Mouse (Mus musculus) left cerebral cortex, postnatal 10 days (tissue): ENCODE results near the gene Anxa5. TPM values are rescaled to one million over a fixed set of nuclear protein-coding genes. Genes with fewer than 3 reads are reported as not detected.

ENCODE experiments used
- DNase-seq, 2 experiments: peaks; one replicate each; pipeline ENCODE4 v3.0.0; 2021 to 2022; ENCODE audit warnings: low spot score in 2 of 2, mixed read lengths in 1 of 2; ENCODE audit errors: extremely low spot score in 1 of 2
- intact Hi-C: fragments of 180-260 bp; cut with DNase I; formaldehyde crosslinking; loops from one replicate; pipeline ENCODE4 v1.15.1; 2025
- total RNA-seq, 2 experiments: library from RNA; stranded (reverse); gene quantifications; 2 replicates each; pipeline ENCODE4 v1.2.3; 2021

Anxa5 gene
- total RNA-seq, 2 experiments from 2014 or later, result 32.6 to 35.1 TPM

DNA sequence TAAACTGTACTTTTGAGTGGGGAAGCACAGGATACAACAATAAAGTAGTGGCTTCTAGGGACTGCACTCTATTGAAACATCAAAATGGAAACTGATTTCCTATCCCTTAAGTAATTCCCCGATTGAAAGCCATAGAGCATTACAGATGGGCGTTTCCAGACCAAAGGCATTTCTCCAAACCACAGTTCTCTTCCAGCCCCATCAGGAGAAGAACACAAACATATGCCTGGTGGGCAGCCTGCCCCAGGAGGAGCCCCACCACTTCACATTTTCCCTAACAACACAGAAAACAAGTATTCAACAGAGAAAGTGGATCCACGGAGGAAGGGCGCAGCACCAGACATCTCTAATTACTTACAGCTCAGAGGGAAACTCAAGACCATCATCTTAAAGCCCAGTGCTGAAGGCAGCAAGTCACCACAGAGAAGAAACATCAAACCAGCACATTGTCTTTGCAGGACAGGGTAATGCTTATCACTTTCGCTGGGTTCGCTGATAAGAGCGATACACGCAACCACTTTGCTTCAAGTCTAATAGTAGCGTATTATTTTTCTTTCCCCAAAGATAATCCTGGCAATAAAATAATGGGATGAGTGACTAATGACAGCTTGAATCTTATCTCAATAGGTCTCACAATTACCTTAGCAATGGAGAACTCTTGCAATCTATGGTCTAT is 17.2 kb upstream of the Anxa5 start:
- intact Hi-C loops, result loop anchor here (10.0 kb wide), 2 partner anchors 308 to 428 kb away; partner anchors contain the start of gene Acad9
- no peak for DNase-seq

- intact Hi-C loops, result loop anchor here (10.0 kb wide), 2 partner anchors 307 to 427 kb away; partner anchors contain the start of gene Acad9
- no peak for DNase-seq
Measured at GRCm38 (mm10) chr3:36491535-36491934, 15.8 kb upstream of the Anxa5 start.

DNA sequence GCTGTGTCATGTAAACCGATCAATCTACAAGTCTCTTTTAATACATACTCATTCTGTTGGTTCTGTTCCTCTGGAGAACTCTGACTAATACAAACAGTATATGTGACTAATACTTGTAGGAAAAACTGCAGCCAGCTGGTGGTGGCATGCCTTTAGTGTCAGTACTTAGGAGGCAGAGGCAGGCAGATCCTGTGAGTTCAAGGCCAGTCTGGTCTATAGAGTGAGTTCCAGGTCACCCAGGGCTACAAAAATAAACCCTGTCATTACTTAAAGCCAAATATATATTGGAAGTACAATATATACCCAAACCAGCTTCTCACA is 13.9 kb upstream of the Anxa5 start:
- intact Hi-C loops, result no loop called here

DNA sequence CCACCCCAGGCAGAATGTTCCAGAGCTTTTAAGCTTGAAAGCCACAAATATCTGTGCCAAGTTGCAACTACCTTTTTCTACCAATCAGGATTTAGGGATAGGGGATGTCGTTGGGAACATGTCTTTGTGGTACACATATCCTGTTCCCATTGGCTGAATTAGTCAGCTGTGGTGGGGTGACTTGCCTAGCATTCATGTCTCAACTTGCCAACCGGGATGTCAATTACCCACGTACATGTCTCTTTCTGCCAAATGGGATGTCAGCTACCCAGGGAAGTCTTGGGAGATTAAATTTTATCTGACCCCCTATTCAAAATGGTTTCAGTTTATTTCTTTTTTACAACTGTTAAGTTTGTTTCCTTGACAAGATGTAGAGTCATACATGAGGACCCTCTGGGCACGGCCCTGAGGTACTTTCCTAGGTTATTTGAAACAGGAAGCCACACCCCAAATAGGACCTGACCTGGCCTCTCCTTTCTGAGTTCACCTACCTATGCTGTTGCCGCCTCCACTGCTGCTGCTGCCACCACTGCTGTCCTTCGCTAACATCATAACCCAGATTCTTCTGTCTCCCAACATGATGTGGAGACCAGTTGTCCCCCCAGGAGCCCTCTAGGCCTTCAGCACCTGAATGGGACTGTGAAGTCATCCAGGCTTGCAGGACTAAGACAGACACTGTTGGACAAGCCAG is 13.3 kb upstream of the Anxa5 start:
- intact Hi-C loops, result no loop called here
- no peak for DNase-seq

More for the DNA sequence above, 13.9 kb upstream of the Anxa5 start:
- DNase-seq, result no peak

DNA sequence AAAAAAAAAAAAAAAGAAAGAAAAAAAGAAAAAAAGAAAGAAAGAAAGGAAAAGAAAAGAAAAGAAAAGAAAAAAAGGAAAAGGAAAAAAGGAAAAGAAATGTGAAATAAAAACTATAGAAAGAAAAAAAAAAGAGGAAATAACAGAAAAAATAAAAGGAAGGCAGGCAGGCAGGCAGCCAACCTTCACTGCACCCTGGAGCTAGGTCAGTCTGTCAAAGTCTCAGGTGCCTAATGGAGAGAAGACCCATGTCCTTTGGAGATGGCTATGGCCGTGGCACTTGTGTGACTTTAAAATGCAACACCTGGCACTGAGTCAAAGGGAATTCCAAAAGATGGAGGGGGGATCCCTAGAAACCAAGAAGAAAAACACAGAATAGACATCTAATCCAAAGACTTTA is 12.7 kb upstream of the Anxa5 start:
- intact Hi-C loops, result no loop called here
- DNase-seq, result no peak

- no peak for DNase-seq
- intact Hi-C loops, result no loop called here
Measured at GRCm38 (mm10) chr3:36486881-36487280, 11.2 kb upstream of the Anxa5 start.

GRCm38 (mm10) chr3:36486176-36486575 is 10.5 kb upstream of the Anxa5 start:
- intact Hi-C loops, result no loop called here
- DNase-seq, result no peak

DNA sequence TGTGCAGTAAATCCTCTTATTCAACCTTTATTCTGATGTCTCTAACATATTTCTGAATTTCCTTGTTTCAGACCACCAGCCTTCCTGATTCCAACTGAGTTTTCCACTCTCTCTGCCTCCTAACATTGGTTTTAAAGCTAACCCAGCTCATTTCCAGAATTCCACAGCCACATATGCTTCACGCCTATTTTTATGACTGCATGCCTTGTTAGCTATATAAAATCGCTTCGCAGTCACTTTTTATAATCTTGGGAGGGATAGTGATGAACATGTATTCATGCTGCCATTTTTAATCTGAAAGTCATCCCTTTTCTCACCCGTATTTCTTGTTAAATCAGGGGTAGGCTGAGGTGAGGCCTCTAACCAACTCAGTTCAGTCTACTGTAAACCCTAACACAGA is 8.6 kb upstream of the Anxa5 start:
- no peak for DNase-seq
- intact Hi-C loops, result no loop called here

- intact Hi-C loops, result no loop called here
- no peak for DNase-seq
Measured at GRCm38 (mm10) chr3:36482940-36483339, 7.2 kb upstream of the Anxa5 start.

- peak in 1 of 2 experiments; percentile 72 for DNase-seq
- intact Hi-C loops, result no loop called here
Measured at GRCm38 (mm10) chr3:36481776-36482193, 6.1 kb upstream of the Anxa5 start.

DNA sequence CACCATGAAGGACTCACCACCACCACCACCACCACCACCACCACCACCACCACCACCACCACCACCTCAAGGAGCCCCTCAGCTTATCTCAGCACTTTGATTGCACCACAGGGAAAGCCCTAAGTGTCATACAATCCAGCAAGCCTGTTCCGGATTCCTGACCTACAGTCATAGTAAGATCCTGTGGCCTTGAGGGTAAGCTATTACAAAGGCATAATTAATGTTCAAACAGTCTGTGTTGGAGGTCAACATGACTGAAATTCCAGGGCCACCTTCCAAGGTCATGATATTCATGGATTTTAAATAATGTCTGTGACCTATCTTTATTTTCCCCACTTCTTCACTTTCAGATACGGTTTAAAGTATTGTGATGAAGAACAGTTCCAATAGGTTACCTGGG is 4.8 kb upstream of the Anxa5 start:
- no peak for DNase-seq
- intact Hi-C loops, result no loop called here

DNA sequence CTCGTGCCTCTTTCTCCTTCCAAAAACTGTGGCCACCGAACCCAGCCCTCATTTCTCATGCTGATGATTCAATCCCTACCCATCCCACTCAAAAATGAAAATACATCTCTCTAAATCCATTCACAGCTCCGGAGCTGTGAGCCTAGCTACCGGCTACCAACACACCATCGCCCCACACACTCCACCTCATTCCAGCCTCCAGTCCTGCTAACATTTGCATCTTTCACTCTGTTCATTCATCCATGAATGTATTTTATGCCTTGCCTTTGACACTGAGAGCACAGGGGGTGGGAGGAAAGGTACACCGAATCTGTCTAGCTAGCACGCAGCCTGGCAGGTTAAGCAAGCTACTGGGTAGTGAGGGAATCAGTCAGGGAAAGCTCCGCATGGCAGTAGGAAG is 3.1 kb upstream of the Anxa5 start:
- intact Hi-C loops, result no loop called here
- no peak for DNase-seq

DNA sequence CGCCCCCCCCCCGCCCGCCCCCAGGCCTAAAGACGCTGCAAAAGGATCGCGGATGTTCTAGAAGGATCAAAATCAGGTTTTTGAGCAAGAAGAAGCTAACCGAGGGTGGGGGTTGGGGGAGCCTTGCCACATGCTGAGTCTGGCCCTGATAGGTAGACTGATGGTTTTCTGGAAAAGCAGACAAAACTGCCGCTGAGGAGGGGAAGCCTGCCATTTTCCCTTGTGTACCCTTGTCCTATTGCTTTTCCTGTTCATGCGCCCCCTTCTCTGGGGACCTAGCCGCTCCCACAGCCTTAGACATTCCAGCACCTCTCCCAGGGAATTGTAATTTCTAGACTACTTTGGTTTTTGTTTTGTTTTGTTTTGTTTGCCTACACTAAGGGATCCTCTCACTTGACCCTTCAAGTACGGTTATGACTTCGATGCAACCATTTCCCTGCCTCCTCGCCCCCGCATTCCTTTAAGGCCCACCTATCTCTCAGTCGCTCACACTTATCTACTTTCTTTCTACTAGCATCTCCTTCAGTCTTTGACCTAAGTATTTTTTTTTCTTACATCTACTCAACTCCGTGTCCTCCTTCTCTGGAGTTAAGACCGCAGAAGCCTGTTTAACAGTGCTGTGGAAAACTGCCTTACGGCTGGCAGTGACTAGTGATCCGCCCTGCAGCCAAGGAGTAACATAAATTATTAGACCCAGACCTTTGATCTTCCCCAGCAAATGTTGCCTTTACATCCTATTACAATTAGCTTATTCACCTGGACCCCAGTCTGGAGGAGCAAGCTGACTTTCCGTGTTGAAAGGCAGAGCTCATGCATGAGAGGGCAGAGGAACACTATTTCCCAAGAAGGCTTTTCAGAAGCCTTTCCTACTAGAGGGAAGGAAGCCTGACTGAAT is 814 bp upstream of the Anxa5 start:
- intact Hi-C loops, result no loop called here

DNA sequence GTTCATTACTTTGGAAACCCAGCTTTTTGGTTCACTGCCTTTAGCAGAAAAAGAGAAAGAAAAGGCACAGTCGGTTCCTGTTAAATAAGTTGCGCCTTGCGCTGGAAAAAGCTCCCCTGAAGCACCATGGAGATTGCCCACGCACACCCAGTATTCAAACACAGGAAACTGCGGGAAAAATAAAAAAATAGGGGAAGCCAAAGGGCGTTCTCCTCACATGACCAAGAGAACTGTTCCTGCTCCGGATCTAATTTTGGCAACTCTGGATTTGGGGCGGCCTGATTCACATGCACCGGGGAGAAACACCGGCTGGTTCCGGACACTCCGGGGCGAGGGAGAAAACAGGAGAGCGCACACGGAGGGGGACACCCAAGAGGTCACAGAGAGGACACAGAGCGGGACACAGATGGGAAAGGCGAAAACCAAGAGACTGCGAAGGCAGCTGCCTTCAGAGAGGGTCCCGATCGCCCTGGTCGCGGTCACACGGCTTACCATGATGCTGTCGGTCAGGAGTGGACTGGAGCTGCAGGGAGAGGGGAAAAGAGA is 683 bp downstream of the Anxa5 start:
- intact Hi-C loops, result no loop called here
- DNase-seq, result peak in 1 of 2 experiments; percentile 49

More for the DNA sequence above, 814 bp upstream of the Anxa5 start:
- no peak for DNase-seq

DNA sequence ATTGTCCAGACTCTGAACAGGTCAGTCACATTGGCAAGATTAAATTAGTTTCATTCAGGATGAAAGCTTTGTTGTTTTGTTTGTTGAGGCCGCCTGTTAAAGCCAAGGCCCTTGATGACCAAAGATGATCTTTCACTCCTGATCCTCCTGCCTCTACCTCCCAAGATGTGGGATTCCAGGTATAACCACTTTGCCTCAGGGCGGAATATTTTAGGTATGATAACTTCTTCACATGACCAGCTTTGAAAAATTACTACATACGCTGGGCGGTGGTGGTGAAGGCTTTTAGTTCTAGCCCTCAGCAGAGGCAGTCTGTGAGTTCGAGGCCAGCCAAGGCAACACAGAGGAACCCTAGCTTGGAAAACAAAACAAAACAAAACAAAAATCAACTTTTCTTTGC is 1.3 kb downstream of the Anxa5 start:
- DNase-seq, result no peak
- intact Hi-C loops, result no loop called here

DNA sequence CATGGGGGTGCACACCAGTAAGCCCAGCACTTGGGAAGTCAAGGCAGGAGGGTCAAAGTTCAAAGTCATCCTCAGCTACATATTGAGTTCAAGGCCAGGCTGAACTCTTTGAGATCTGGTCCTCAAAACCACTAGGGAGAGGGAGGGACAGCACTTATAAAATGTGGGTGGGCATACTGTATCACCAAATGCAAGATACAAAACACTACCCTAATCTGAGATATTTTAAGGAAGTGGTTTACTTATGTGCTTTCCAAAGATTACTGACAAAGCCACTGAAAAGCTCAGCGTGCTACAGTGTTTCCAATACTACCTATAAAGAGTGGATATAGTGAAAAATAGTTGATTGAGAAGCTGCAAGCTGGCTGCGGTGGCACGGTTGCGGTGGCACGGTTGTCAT is 2.5 kb downstream of the Anxa5 start:
- intact Hi-C loops, result no loop called here
- DNase-seq, result no peak

DNA sequence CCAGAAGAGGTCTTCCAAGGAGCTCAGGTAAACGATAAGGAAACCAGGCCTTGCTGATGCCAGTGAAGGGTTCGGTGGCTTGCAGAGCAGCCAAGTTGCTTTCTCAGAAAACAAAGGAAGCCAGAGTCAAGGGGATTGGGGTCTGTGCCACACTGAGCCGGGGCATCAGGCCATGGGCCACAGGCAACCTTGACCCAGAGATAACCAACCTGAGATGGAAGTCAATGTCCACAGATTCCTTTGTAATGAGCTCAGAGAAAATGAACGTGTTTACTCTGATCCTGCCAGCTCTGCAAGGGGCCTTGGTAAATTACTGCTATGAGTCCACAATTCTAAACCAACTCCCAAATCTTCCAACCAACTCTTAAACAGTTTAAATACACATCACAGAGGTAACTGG is 3.8 kb downstream of the Anxa5 start:
- intact Hi-C loops, result no loop called here
- no peak for DNase-seq

GRCm38 (mm10) chr3:36468871-36469270 is 6.8 kb downstream of the Anxa5 start:
- intact Hi-C loops, result no loop called here
- DNase-seq, result no peak

DNA sequence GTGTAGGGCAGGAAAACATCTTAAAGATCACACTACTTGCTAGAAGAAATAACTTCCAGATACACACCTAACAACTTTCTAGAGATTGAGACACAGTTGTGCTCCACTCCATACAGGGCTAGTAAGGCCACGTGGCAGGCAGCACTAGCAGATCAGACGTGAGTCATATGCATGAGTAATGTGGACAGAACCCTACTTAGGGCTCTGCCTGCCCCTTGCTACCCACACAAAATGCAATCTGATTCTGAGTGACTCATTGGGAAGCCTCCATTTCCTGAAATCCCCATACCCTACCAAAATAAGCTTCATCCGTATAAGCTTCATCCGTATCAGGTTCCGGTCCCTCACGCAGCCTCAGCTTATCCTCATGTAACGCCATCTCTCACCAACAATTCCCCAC is 8.1 kb downstream of the Anxa5 start:
- intact Hi-C loops, result no loop called here
- no peak for DNase-seq
